Comparison of ENCODE assay signal across 10 mouse cellular contexts in genomic region chr4:154070896-154071295, GRCm38 (mm10). TPM values are rescaled to one million over a fixed set of nuclear protein-coding genes. Genes with fewer than 3 reads are reported as not detected.
A peak's percentile ranks its signal among the peaks of the same experiment; 100 is the strongest.
DNase-seq lines count a peak whose midpoint lies in the region; ATAC-seq lines count a peak whose summit lies in the region.
"Had no signal": no experiment of that assay in that cellular context is flagged by ENCODE, and none has a peak within 500 bp of the region (broad histone marks: within the 10 kb centered on the region; RNA-seq: fewer than 3 reads in every experiment).

No protein-coding gene starts in this region.

- WGBS in forebrain, embryonic 12.5 days: 3% methylated on average over 5 of the region's 5 CpGs
- under 1% methylated on average over 5 of the region's 5 CpGs for WGBS in forebrain, embryonic 16.5 days

- no peak overlapping the region for H3K4me2 ChIP-seq in forebrain, embryonic 12.5 days
- H3K4me2 ChIP-seq in forebrain, embryonic 16.5 days (ENCODE audit: low read length): no peak overlapping the region

- H3K27ac ChIP-seq in forebrain, embryonic 12.5 days: no peak overlapping the region
- H3K27ac ChIP-seq in forebrain, embryonic 16.5 days (ENCODE audit: low read length): no peak overlapping the region

- no peak overlapping the region for H3K9ac ChIP-seq in forebrain, embryonic 12.5 days
- no peak overlapping the region for H3K9ac ChIP-seq in forebrain, embryonic 16.5 days (replicated peaks; ENCODE audit: low read depth, low read length)

- peak; percentile 30 for DNase-seq in urinary bladder, postnatal 25 days (ENCODE audit: low spot score)
- no peak for DNase-seq in urinary bladder, postnatal 10 days (ENCODE audit: low spot score)
- DNase-seq in kidney, adult 18-20 months: peak; percentile 28
- DNase-seq in thymus, postnatal 0 days (ENCODE audit: low spot score): no peak
- DNase-seq in right cerebral cortex, postnatal 36 days (ENCODE audit: low spot score in 2 of 2): no peak

- ATAC-seq in forebrain, embryonic 12.5 days (ENCODE audit: low FRiP score): 0 out of 2 replicates have a peak, but pooled peaks have one; percentile 41
- ATAC-seq in forebrain, embryonic 16.5 days: no peak
- ATAC-seq in megakaryocyte-erythroid progenitor cell, adult 5-6 weeks (replicated peaks; ENCODE audit: low FRiP score, low TSS enrichment, poor library complexity, severe bottlenecking): peak; percentile 87

- peaks cover 54% of the 10 kb centered on the region for H3K27me3 ChIP-seq in forebrain, embryonic 12.5 days
- H3K27me3 ChIP-seq in forebrain, embryonic 16.5 days (replicated peaks; ENCODE audit: control insufficient read depth, insufficient read depth, low read length): peaks cover 20% of the 10 kb centered on the region

- no peak overlapping the region for H3K4me3 ChIP-seq in forebrain, embryonic 12.5 days (replicated peaks)
- no peak overlapping the region for H3K4me3 ChIP-seq in forebrain, embryonic 16.5 days (replicated peaks; ENCODE audit: low read length)

- no peaks in the 10 kb centered on the region for H3K9me3 ChIP-seq in forebrain, embryonic 12.5 days
- H3K9me3 ChIP-seq in forebrain, embryonic 16.5 days (ENCODE audit: control insufficient read depth, low read length): no peaks in the 10 kb centered on the region

- peaks cover 5% of the 10 kb centered on the region for H3K4me1 ChIP-seq in forebrain, embryonic 12.5 days
- H3K4me1 ChIP-seq in forebrain, embryonic 16.5 days (replicated peaks; ENCODE audit: control insufficient read depth, insufficient read depth, low read length): peaks cover 5% of the 10 kb centered on the region

- no peaks in the 10 kb centered on the region for H3K36me3 ChIP-seq in forebrain, embryonic 12.5 days (replicated peaks)
- H3K36me3 ChIP-seq in forebrain, embryonic 16.5 days (ENCODE audit: control insufficient read depth, insufficient read depth): no peaks in the 10 kb centered on the region
- H3K36me3 ChIP-seq: G1E had no signal

RNA-seq across cellular contexts. Expression of gene Ccdc27, which starts 28.4 kb away (rescaled TPM):
- polyA plus RNA-seq in forebrain, embryonic 12.5 days (2016; fragmentation: Nextera tagmentation; extraction: Ambion mirVana): not detected in 2 replicates
- polyA plus RNA-seq in forebrain, embryonic 16.5 days (2015; fragmentation: Nextera tagmentation; extraction: Ambion mirVana): not detected in 2 replicates
- total RNA-seq in megakaryocyte-erythroid progenitor cell, adult 5-6 weeks (2014; fragmentation: Nextera tagmentation): not detected in 2 replicates
- not detected in 2 replicates for total RNA-seq in megakaryocyte-erythroid progenitor cell, adult 5-6 weeks (2017)
- 0.05 TPM in 1 of 2 replicates, not detected in the other for polyA plus RNA-seq in thymus, postnatal 0 days (2015; fragmentation: Nextera tagmentation; extraction: Ambion mirVana)
- total RNA-seq: G1E; hematopoietic stem cell, adult 5-6 weeks had no signal
- polyA plus RNA-seq: G1E had no signal

RNA-seq across cellular contexts. Expression of gene Smim1, which starts 44.9 kb away (rescaled TPM):
- 3.0 and 3.8 TPM in 2 replicates for polyA plus RNA-seq in forebrain, embryonic 12.5 days (2016; fragmentation: Nextera tagmentation; extraction: Ambion mirVana)
- 2.9 and 3.7 TPM in 2 replicates for polyA plus RNA-seq in forebrain, embryonic 16.5 days (2015; fragmentation: Nextera tagmentation; extraction: Ambion mirVana)
- 119 and 177 TPM in 2 replicates for total RNA-seq in megakaryocyte-erythroid progenitor cell, adult 5-6 weeks (2014; fragmentation: Nextera tagmentation)
- total RNA-seq in megakaryocyte-erythroid progenitor cell, adult 5-6 weeks (2017): 34.2 and 58.4 TPM in 2 replicates
- polyA plus RNA-seq in thymus, postnatal 0 days (2015; fragmentation: Nextera tagmentation; extraction: Ambion mirVana): 8.8 and 11.7 TPM in 2 replicates

RNA-seq across cellular contexts. Expression of gene Lrrc47, which starts 59.4 kb away (rescaled TPM):
- 32.5 and 32.6 TPM in 2 replicates for polyA plus RNA-seq in forebrain, embryonic 12.5 days (2016; fragmentation: Nextera tagmentation; extraction: Ambion mirVana)
- 22.2 and 25.4 TPM in 2 replicates for polyA plus RNA-seq in forebrain, embryonic 16.5 days (2015; fragmentation: Nextera tagmentation; extraction: Ambion mirVana)
- total RNA-seq in megakaryocyte-erythroid progenitor cell, adult 5-6 weeks (2014; fragmentation: Nextera tagmentation): 30.7 and 36.8 TPM in 2 replicates
- total RNA-seq in megakaryocyte-erythroid progenitor cell, adult 5-6 weeks (2017): 32.6 and 49.4 TPM in 2 replicates
- 18.7 and 24.4 TPM in 2 replicates for polyA plus RNA-seq in thymus, postnatal 0 days (2015; fragmentation: Nextera tagmentation; extraction: Ambion mirVana)

Comparison
In these comparisons a context has a peak if more than half of its experiments do, and no peak if none do; other contexts are left out.
1. DNase-seq: peak in urinary bladder, postnatal 25 days (single experiment) and kidney, adult 18-20 months (single experiment); none in urinary bladder, postnatal 10 days (single experiment), thymus, postnatal 0 days (single experiment) and right cerebral cortex, postnatal 36 days (0 of 2).